Mouse (Mus musculus): Measurements from ENCODE around the gene Tgfbr3l.

Tgfbr3l gene

DNA sequence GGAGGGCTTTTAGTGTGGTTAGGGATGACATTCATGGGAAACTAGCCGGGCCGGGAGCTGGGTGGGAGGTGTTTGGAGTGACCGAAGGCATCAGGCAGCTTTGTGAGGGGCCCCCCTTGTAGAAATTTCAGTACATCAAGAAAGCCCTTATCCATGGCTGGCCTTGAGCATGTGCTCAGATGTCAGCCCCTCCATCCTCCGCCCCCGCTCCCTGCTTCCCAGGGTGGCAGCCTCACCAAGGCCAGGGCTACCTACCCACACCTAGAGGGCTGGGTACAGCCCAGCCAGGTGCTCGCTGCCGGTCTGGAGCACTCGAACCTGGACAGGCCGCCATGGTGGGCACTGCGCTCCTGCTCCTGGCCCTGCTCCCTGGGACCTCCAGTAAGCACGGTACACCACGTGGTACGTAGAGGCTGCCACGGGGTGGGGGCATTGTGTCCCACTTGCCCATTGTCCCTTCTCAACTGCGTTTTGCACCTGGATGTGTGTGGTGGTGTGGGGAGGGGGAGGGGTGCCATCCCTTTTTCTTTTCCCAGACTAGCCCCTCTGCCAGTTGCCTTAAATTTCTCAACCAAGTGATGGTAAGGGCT is at the start of gene Tgfbr3l:
Gene Tgfbr3l, plus strand, starts transcription at position 264 of the 590 bp plus-strand sequence.
- DNase-seq: no peak

- no peak for DNase-seq
These were observed 46.7 kb upstream of the Tgfbr3l start for GRCm38 (mm10) chr8:4201321-4201720.

DNA sequence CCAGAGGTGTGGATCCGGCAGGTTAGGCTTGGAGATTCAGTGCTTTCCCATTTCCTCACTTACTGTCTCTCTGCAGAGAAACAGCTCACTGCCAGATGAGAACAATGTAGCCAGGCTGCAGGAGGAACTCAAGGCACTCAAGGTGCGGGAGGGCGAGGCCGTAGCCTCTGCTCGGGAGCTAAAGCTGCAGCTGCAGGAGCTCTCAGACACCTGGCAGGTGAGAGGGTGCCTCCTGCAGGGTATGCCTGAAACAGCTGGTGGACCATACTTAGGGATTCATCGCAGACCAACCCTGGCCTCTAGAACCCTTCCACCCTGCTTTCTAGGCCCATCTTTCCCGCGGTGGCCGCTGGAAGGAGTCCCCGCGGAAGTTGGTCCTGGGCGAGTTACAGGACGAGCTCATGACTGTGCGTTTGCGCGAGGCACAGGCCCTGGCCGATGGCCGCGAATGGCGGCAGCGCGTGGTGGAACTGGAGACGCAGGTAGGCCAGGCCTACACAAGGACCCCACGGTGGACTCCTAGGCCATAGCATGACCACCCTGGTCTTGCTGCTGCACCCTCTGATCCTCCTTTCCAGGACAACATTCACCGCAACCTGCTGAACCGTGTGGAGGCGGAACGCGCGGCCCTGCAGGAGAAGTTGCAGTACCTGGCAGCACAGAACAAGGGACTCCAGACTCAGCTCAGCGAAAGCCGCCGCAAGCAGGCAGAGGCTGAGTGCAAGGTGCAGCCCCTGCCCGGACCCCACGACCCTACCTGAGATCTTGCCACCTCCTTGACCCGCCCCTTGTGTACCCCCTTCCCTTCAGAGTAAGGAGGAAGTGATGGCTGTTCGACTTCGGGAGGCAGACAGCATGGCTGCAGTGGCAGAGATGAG is 42.5 kb upstream of the Tgfbr3l start:
- DNase-seq: no peak

DNA sequence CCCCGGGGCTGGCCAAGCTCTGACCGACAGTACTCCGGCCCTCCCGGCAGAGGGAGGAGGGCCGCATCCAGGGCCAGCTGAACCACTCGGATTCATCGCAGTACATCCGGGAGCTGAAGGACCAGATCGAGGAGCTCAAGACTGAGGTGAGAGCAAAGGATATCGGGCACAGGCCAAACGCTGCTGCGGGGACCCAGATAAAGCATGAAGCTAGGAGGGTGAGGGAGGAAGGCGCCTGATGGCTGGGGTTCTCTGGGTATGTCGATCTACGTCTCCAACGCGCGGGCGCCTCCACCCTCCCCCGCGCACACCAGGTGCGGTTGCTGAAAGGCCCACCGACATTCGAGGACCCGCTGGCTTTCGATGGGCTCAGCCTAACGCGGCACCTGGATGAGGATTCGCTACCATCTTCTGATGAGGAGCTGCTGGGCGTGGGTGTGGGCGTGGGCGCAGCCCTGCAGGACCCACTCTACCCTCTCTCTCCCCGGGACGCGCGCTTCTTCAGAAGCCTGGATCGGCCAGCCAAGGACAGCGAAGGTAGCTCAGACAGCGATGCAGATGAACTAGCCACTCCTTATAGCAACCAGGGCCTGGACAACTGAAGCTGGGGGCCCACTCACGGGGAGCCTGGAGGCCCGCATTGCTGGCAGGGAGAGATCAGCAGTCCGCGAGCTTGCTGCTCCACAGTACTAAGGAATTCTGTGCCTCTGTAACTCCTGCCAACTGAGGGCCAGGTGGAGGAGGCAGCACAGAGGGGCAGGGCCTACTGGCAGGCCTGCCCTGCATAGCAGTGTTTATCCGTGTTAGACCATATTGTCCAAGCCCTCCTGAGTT is 41.6 kb upstream of the Tgfbr3l start:
- DNase-seq: peak; percentile 44

DNA sequence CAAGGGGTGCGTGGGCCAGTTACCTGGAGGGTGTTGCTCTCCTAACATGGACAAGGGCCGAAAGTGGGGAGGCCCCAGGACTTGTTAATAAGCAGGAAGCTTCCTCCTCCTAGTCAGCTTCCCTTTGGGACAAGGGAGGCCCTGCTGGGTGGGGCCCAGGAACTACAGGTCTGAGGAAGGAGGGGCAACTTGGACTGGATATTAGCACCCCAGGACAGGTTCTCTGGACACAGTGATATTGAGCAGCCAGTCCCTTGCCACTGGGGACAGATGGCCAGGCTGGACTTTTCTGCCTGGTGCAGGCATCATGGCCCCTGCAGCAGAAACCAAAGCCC is 41.0 kb upstream of the Tgfbr3l start:
- DNase-seq: no peak

GRCm38 (mm10) chr8:4211097-4211496 is 36.9 kb upstream of the Tgfbr3l start:
- DNase-seq: no peak

GRCm38 (mm10) chr8:4212809-4213209 is 35.2 kb upstream of the Tgfbr3l start:
- no peak for DNase-seq

DNA sequence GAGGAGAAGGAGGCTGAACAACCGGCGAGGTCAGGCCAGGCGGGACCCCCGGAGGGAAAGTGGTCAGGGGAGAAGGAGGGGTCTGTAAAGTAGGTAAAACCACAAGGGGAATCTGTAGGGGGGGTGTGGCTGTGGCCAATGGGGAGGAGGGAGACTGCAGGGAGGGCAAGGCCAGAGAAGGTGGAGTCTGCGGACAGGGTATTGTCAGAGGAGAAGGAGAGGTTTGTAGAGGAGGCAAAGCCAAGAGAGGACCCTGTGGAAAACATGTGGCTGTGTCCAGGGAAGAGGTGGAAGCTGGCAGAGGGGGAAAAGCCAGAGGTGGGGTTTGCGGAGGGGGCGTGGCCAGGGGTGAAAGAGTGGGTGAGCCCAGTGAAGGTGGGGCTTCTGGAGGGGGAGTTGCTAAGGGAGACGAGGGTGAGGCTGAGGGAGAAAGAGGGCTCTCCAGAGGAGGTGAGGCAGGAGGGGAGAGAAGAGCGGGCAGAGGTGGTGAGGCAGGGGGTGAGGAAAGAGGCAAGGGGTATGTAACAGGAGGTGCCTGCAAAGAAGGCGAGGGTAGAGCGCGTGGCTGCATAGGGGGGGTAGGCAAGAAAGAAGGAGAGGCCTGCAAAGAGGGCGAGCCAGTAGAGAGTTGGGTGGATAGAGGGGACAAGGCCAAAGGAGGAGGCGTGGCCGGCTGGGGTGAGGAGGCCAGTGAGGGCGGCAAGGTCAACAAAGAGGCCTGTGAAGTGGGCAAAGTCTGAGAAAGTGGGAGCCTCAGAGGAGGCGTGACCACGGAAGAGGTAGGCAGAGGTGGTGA is 34.6 kb upstream of the Tgfbr3l start:
- DNase-seq: no peak

- no peak for DNase-seq
These were observed 33.7 kb upstream of the Tgfbr3l start for GRCm38 (mm10) chr8:4214006-4214980.

DNA sequence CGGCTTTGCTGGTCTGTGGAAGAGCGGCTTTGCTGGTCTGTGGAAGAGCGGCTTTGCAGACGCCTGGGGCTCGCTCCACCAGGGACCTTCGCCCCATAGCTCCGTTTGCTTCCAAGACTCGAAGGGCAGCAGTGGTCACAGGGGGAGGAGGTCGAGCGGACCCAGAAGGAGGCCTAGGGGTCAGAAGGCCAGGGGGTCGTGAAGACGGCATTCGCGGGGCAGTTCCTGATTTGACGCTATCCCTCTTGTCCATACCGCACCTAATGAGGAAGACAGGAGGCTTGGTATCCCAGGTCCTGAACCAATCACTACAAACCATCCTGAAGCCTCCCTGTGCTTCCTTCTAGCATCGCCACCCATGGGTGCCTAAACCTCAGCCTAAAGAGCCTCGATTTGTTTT is 31.7 kb upstream of the Tgfbr3l start:
- DNase-seq: no peak

DNA sequence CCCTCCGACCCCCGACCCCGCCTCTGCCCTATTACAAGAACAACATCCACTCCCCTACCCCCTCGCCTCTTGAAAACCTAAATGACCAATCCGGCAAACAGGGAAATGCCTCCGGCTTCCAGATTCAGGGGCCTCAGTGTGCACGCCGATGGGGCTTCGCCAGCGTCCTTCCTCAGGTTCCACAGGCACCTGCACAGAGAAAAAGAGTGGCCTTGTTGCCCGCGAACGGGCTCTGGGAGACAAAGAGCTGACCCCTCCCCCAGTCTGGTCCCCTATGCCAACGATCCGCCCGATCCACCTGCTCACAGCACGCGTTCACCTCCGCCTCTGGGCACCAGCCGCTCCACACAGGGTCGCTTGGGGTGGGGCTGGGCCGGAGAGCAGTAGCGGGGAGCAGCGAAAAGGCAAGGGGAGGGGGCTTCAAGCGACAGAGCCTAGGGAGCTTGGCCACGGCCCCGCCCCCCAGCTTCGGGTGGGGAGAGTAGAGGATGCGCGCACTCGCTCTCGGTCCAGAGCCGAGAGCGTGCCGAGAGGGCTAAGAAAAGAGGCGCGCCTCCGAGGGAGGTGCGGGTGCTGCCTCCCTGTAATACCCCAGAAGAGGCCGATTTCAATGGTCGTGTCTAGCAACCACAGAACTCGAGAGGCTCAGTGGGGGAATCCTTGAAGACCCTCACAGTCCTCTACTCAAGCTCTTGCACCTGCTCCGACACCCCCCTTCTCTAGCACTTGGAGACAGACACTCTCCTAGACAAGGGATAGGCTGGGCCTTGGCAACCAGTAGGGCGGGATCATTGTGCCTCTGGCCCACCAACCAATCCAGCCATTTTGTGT is 31.0 kb upstream of the Tgfbr3l start, which contains the start of gene Prr36:
Gene Prr36, minus strand, starts transcription at position 669 of the 831 bp plus-strand sequence.
- peak; percentile 66 for DNase-seq

DNA sequence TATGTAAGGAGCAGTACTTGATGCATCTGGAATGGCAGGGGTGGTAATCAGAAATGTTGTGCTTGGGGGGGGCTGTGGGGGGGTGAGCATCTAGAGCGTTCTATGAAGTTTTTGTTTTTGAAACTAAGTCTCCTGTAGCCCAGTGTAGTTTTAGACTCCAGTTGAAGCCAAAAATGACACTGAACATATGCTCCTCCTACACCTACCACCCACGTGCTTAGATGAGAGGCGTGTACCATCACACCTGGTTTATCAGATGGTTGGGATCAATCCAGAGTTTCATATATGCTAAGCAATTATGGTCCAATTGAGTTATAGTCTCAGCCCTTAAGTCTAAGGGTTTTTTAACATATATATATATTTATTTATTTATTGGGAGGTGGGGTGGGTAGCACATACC is 28.4 kb upstream of the Tgfbr3l start:
- DNase-seq: no peak

- DNase-seq: no peak
These were observed 26.0 kb upstream of the Tgfbr3l start for GRCm38 (mm10) chr8:4222059-4222458.

DNA sequence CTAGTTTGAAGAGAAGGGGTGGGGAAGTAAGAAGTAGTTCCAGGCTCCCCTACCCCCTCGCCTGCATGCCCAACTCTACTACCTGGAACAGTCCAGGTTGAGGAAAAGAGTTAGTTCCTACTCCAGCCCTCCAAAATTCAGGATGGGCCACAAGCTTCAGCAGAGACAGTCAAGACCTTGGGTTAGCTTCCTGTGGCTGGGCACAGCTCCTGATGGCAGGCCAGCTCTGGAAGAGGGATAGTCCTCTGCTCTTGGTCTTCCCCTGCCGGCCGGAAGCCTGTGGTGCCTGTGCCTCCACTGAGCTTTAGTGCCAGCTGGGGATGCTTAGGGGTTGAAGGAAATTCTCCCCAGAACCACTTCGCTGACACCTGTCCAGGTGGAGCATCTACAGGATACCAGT is 21.7 kb upstream of the Tgfbr3l start:
- no peak for DNase-seq

DNA sequence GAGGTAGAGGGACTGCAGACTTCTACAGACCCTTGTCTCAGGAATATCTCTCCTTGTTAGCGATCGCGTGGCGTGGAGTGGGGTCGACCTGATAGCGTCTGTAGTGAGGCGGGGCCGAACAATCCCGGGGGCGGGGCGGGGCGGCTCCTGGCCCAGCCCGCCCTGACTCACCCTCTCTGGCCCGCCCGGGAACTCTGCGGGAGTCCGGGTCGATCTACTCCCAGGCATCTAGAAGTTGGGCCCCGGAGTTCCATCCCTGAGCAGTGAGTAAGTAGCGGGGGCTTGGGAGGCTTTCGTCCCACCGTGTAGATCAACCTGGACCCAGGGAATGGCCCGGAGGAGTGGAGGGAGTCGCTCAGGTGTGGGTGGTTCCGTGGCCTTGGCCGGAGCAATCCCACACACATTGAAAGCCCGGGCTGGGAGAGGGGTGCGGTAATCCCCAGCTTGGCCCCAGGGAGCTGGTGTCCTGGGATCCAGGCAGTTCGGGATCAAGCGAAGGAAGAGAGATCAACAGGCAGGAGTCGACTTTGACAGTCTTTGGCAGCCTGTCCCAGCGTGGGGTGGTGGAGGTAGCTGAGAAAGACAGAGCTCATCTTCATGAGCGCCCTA is 21.2 kb upstream of the Tgfbr3l start, which contains the start of gene Lrrc8e:
Gene Lrrc8e, plus strand, starts transcription at position 89 of the 609 bp plus-strand sequence.
- DNase-seq: no peak

GRCm38 (mm10) chr8:4227919-4228318 is 20.1 kb upstream of the Tgfbr3l start:
- DNase-seq: no peak

- no peak for DNase-seq
These were observed 18.2 kb upstream of the Tgfbr3l start for GRCm38 (mm10) chr8:4229784-4230183.

DNA sequence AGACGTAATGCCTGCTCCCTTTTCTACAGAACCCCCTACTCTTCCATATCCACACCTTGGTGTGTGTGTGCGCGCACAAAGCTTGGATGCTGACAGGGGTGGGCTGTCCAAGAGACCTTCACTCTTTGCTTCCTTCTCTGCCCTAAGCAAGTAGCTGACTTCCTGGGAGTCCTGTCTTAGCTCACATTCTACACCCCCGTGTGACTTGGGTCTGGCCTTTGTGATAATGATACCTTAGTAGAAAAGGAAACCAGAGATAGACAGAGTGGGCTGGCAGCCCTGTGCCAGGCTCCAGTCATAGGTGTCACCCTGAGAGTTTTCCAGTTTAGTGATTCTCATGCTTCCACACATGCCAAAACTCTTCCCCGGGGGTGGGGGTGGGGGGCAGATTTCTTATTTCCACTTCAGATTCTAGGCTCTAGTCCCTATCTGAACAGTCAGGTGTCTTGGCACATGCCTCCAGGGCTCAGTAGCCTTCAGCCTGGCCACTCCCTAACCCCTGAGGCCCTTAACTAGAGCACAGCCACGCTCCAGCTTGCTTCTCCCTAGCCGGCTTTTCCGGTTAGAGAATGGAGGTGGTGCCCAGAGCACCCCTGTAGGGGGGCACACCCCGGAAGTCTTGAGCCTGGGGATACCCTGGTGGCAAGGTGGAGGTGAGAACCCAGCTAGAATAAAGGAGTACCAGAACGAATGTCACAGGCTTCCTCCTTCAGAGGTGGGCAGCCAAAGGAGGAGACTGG is 17.2 kb upstream of the Tgfbr3l start:
- DNase-seq: no peak

GRCm38 (mm10) chr8:4237814-4238433 is 10.1 kb upstream of the Tgfbr3l start:
- no peak for DNase-seq
